Mouse (Mus musculus) megakaryocyte, embryonic 14.5 days (primary cell): ENCODE data around the gene Pax7. TPM values are rescaled to one million over a fixed set of nuclear protein-coding genes. Genes with fewer than 3 reads are reported as not detected.

Experiments used
- H3K27me3 ChIP-seq: replicated peaks from 2 replicates; pipeline ENCODE3; 2012; ENCODE audit warnings: inconsistent platforms
- H3K36me3 ChIP-seq: replicated peaks from 2 replicates; pipeline ENCODE3; 2012; ENCODE audit warnings: low read length, inconsistent platforms, mixed read lengths
- H3K4me1 ChIP-seq: 2 replicates; pipeline ENCODE4 v1.6.1; 2012; ENCODE audit warnings: inconsistent platforms
- H3K4me3 ChIP-seq: replicated peaks from 2 replicates; pipeline ENCODE3; 2012; ENCODE audit warnings: moderate library complexity, mild to moderate bottlenecking, inconsistent platforms
- H3K9me3 ChIP-seq: 2 replicates; pipeline ENCODE4 v1.6.1; 2012; ENCODE audit warnings: inconsistent platforms
- FLI1 ChIP-seq: IDR thresholded peaks from 2 replicates; pipeline ENCODE4 v1.6.1; 2012; ENCODE audit warnings: low read length, inconsistent platforms, mixed read lengths
- GATA1 ChIP-seq: IDR thresholded peaks from 3 replicates; pipeline ENCODE4 v1.6.1; 2012; ENCODE audit warnings: mixed read lengths, low read length, inconsistent platforms, borderline replicate concordance
- polyA plus RNA-seq: library from polyadenylated mRNA; stranded (reverse); fragments of >175 nt; gene quantifications from 2 replicates; pipeline ENCODE4 v1.2.3, GENCODE M21; 2012; ENCODE audit warnings: low replicate concordance; ENCODE audit not compliant: insufficient read depth

Gene Pax7
- polyA plus RNA-seq, 1 experiment = not detected

DNA sequence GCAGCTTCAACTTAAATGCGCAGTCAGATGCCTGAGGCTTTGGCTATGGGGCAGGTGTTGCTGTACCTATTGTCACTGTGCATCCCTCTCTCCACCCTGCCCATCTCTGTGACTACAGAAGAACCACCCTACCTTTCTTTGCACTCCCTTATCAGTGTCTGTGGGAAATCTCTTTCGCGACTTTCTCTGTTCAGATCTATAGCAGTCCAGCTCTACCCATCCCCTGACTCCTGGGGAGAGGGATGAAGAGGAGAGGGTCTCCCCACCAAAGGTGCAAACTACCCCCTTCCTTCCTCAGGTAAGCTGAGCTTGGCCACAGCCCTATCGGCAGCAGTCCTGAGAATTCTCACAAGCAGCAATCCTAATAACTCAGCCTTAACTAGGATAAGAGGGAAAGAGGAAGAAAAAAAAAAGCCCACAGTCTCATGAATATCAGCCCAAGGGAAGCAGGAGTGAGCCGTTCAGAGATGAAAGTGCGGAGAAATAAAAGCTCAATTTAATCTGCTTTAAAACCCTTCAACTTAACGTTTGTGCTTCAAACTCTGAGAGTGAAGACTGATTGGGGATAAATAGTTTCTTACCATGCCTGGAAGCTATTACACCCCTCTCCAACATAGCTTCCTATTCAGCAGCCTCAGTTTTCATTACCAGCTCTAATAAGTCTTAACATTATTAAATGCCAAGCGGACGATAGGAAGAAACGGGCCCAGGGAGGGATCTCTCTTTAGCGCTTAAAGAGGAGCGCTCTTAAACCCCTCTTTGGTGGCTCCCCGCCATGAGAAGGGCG is 7.8 kb downstream of the Pax7 start:
- Histone ChIP-seq H3K4me3 (no peak overlapping the region), H3K4me1 (no peaks in the 10 kb centered on the region), H3K27me3 (peaks cover 99% of the 10 kb centered on the region), H3K36me3 (no peaks in the 10 kb centered on the region), H3K9me3 (no peaks in the 10 kb centered on the region)
- TF ChIP-seq FLI1 = no peak
- no peak for TF ChIP-seq GATA1

DNA sequence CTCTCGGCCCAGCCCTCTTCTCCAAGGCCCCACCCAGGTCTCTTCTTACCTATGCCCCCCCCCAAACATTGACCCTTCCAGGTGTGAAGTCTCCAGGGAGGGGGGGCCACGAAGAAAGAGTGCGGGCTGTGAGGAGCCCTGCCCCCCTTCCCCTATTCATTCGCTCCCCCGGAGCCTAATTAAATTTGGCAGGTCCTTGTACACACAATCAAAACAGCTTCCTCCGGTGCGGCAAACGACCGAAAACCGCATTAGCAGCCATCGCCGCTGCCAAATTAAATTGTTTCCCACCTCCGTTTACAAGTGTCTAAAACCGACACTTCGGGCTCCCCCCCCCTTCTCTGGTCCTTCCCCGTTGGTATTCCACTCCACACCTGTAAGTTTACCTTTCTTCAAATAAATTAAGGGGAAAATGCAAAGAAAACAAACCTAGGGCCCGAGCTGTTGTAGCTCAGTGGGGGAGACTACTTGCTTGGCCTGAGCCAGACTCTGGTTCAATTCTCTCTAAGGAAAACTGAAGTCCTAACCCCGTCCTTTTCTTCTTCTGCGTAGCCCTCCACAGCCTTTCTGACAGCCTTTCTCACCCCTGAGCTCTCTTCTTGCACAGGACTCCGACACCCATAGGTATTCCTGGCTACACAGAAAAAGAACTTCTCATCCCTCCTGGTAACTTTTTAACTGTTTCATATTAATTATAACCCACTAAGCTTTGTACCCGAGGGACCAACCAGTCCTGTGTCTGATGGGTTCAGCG is 8.6 kb downstream of the Pax7 start:
- Histone ChIP-seq H3K27me3 (peaks cover 97% of the 10 kb centered on the region), H3K4me1 (no peaks in the 10 kb centered on the region), H3K4me3 (no peak overlapping the region), H3K9me3 (no peaks in the 10 kb centered on the region), H3K36me3 (no peaks in the 10 kb centered on the region)
- TF ChIP-seq FLI1 (no peak), GATA1 (no peak)

GRCm38 (mm10) chr4:139823870-139824472 is 9.4 kb downstream of the Pax7 start:
- Histone ChIP-seq H3K27me3 (peaks cover 97% of the 10 kb centered on the region), H3K9me3 (no peaks in the 10 kb centered on the region)

GRCm38 (mm10) chr4:139823138-139823869 is 10.0 kb downstream of the Pax7 start:
- no peaks in the 10 kb centered on the region for H3K4me1 ChIP-seq
- peaks cover 97% of the 10 kb centered on the region for H3K27me3 ChIP-seq
- no peak overlapping the region for H3K4me3 ChIP-seq
- H3K9me3 ChIP-seq = no peaks in the 10 kb centered on the region
- no peaks in the 10 kb centered on the region for H3K36me3 ChIP-seq
- TF ChIP-seq GATA1 (no peak), FLI1 (no peak)

More at GRCm38 (mm10) chr4:139823870-139824472, 9.4 kb downstream of the Pax7 start:
- TF ChIP-seq GATA1 = no peak
- TF ChIP-seq FLI1 = no peak
- no peak overlapping the region for H3K4me3 ChIP-seq
- H3K36me3 ChIP-seq = no peaks in the 10 kb centered on the region
- H3K4me1 ChIP-seq = no peaks in the 10 kb centered on the region

- Histone ChIP-seq H3K4me1 (no peaks in the 10 kb centered on the region), H3K9me3 (no peaks in the 10 kb centered on the region), H3K4me3 (no peak overlapping the region), H3K36me3 (no peaks in the 10 kb centered on the region), H3K27me3 (peaks cover 97% of the 10 kb centered on the region)
- TF ChIP-seq FLI1 = no peak
Observed at GRCm38 (mm10) chr4:139822214-139823137, 10.9 kb downstream of the Pax7 start.

- Histone ChIP-seq H3K4me1 (no peaks in the 10 kb centered on the region), H3K9me3 (no peaks in the 10 kb centered on the region), H3K36me3 (no peaks in the 10 kb centered on the region), H3K27me3 (peaks cover 97% of the 10 kb centered on the region), H3K4me3 (no peak overlapping the region)
- TF ChIP-seq GATA1 (no peak), FLI1 (no peak)
Observed at GRCm38 (mm10) chr4:139821491-139822160, 11.7 kb downstream of the Pax7 start.

GRCm38 (mm10) chr4:139821071-139821470 is 12.3 kb downstream of the Pax7 start:
- TF ChIP-seq GATA1 (no peak), FLI1 (no peak)
- H3K9me3 ChIP-seq = no peaks in the 10 kb centered on the region
- peaks cover 97% of the 10 kb centered on the region for H3K27me3 ChIP-seq
- no peaks in the 10 kb centered on the region for H3K36me3 ChIP-seq
- H3K4me3 ChIP-seq = no peak overlapping the region
- H3K4me1 ChIP-seq = no peaks in the 10 kb centered on the region

- Histone ChIP-seq H3K27me3 (peaks cover 94% of the 10 kb centered on the region), H3K9me3 (no peaks in the 10 kb centered on the region), H3K4me1 (no peaks in the 10 kb centered on the region), H3K36me3 (no peaks in the 10 kb centered on the region), H3K4me3 (no peak overlapping the region)
- TF ChIP-seq FLI1 = no peak
- no peak for TF ChIP-seq GATA1
Observed at GRCm38 (mm10) chr4:139819411-139820030, 13.8 kb downstream of the Pax7 start.
